Mouse (Mus musculus) liver, postnatal 0 days (tissue): ENCODE data around the gene Ermap.

Experiments
- CTCF ChIP-seq: sonication (generic); IDR thresholded peaks from 2 replicates; pipeline ENCODE4 v1.5.1; 2016; ENCODE audit warnings: antibody characterized with exemption, low read depth
- EP300 ChIP-seq: IDR thresholded peaks from 2 replicates; pipeline ENCODE4 v1.6.1; 2016; ENCODE audit warnings: antibody characterized with exemption, low read depth, mild to moderate bottlenecking

- TF ChIP-seq CTCF (no peak), EP300 (peak; percentile 93)
Measured at GRCm38 (mm10) chr4:119189864-119190263, at the start of gene Ermap.
